Mouse (Mus musculus) limb, embryonic 15.5 days (tissue): ENCODE data around the gene Tbc1d13. TPM values are rescaled to one million over a fixed set of nuclear protein-coding genes. Genes with fewer than 3 reads are reported as not detected.

Source experiments
- ATAC-seq: fragments of 200-750 bp; cut with Nextera tagmentation; 2 replicates; pipeline ENCODE4 v1.8.0; 2017; ENCODE audit warnings: low read depth, moderate TSS enrichment; ENCODE audit not compliant: insufficient number of reproducible peaks, low FRiP score, low TSS enrichment
- H3K27ac ChIP-seq: fragments of 300-500 bp; sonication (generic); 2 replicates; pipeline ENCODE4 v1.5.1; 2015; ENCODE audit warnings: moderate library complexity, mild to moderate bottlenecking, inconsistent platforms
- H3K27me3 ChIP-seq: fragments of 300-500 bp; sonication (generic); 2 replicates; pipeline ENCODE4 v1.6.1; 2015; ENCODE audit warnings: inconsistent platforms
- H3K36me3 ChIP-seq: fragments of 300-500 bp; sonication (generic); 2 replicates; pipeline ENCODE4 v1.6.1; 2015; ENCODE audit warnings: inconsistent platforms
- H3K4me1 ChIP-seq: fragments of 300-500 bp; sonication (generic); 2 replicates; pipeline ENCODE4 v1.6.1; 2015; ENCODE audit warnings: inconsistent platforms
- H3K4me2 ChIP-seq: fragments of 300-500 bp; sonication (generic); 2 replicates; pipeline ENCODE4 v1.6.1; 2015; ENCODE audit warnings: mild to moderate bottlenecking, inconsistent platforms
- H3K4me3 ChIP-seq: fragments of 300-500 bp; sonication (generic); 2 replicates; pipeline ENCODE4 v1.5.1; 2015; ENCODE audit warnings: mild to moderate bottlenecking, inconsistent platforms
- H3K9ac ChIP-seq: fragments of 300-500 bp; sonication (generic); 2 replicates; pipeline ENCODE4 v1.6.1; 2015; ENCODE audit warnings: inconsistent platforms
- H3K9me3 ChIP-seq: fragments of 300-500 bp; sonication (generic); 2 replicates; pipeline ENCODE4 v1.6.1; 2016; ENCODE audit warnings: inconsistent platforms
- WGBS: fragments of 180-500 bp; shearing (Covaris S2); methylation state at CpG from one replicate; pipeline ENCODE4 v1.1.7; 2015; 5-methylcytosine and 5-hydroxymethylcytosine counted together
- polyA plus RNA-seq: library from polyadenylated mRNA; unstranded; fragments of >200 nt; fragmentation: Nextera tagmentation; extraction: Ambion mirVana; gene quantifications from 2 replicates; pipeline ENCODE4 v1.2.1, GENCODE M21; 2015

The Tbc1d13 gene
- 5.5 and 8.0 TPM in 2 replicates for polyA plus RNA-seq

DNA sequence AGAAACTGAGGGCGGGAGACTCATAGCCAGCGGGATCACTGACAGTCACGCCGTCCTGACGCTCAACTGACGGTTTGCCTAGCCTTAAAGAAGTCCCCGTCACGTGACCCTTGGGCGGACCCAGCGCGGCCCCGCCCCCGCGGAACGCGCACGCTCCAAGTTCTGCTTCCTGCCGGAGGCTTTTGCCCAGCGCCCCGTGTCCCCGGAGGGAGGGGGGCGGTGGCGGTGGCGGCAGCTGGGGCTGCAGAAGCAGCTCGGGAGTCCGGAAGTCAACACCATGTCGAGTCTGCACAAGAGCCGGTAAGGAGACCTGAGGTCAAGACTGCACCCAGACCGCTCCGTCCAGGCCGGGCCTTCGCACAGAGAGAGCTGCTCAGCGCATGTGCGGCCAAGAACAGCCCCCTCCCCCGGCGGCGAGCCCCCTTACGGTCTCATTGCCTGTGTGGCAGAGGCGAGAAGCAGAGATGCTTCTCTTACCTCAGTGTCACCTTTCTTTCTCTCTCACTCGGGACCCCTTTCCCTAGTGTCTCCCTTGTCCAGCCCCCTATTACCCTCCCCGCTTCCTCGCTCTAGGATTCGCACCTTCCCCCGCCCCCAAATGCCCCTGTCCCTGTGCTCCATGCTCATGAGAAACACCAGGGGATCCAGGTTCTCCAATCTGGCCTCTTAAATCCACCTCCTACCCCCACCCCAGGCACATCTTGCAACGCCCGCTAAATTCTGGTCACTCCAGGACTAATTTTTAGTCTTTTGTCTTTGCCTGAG, at the start of gene Tbc1d13:
Tbc1d13 (plus strand) TSS at position 134 of the 765 bp plus-strand sequence.
- H3K4me2 ChIP-seq: peak within 1 kb of the TSS; percentile 80
- H3K27me3 ChIP-seq: no peaks in the 10 kb centered on the region
- H3K36me3 ChIP-seq: peaks cover 34% of the 10 kb centered on the region
- H3K4me3 ChIP-seq: peak within 1 kb of the TSS; percentile 94
- H3K4me1 ChIP-seq: peaks cover 26% of the 10 kb centered on the region
- under 1% methylated on average over 46 of the region's 46 CpGs for WGBS
- peak within 1 kb of the TSS; percentile 86 for H3K9ac ChIP-seq
- no peaks in the 10 kb centered on the region for H3K9me3 ChIP-seq
- ATAC-seq: peak; percentile 91
- H3K27ac ChIP-seq: peak within 1 kb of the TSS; percentile 88

DNA sequence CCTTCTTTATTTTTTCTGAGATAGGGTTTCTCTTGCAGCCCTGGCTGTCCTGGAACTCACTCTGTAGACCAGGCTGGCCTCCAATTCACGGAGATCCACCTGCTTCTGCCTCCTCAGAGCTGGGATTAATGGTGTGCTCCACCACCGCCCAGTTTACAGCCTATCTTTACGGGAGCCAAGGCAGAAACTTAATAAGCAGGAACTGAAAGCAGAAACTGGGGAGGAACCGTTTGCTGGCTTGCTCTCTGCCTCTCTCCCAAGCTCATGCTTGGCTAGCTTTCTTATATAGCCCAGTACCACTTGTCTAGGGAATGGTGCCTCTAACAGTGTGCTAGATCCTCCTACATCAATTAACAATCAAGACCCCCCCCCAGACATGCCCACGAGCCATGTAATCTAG, 49.4 kb upstream of the Tbc1d13 start:
- H3K9me3 ChIP-seq: no peaks in the 10 kb centered on the region
- no peaks in the 10 kb centered on the region for H3K27me3 ChIP-seq
- H3K4me3 ChIP-seq: no peak overlapping the region
- H3K36me3 ChIP-seq: peaks cover 12% of the 10 kb centered on the region
- H3K4me1 ChIP-seq: peaks cover 13% of the 10 kb centered on the region; the same call in 1 of the 2 replicates
- H3K4me2 ChIP-seq: peak overlapping the region; percentile 42; the same call in 1 of the 2 replicates
- no peak overlapping the region for H3K27ac ChIP-seq
- H3K9ac ChIP-seq: no peak overlapping the region
- 50% methylated on average over 5 of the region's 5 CpGs for WGBS
- no peak for ATAC-seq

DNA sequence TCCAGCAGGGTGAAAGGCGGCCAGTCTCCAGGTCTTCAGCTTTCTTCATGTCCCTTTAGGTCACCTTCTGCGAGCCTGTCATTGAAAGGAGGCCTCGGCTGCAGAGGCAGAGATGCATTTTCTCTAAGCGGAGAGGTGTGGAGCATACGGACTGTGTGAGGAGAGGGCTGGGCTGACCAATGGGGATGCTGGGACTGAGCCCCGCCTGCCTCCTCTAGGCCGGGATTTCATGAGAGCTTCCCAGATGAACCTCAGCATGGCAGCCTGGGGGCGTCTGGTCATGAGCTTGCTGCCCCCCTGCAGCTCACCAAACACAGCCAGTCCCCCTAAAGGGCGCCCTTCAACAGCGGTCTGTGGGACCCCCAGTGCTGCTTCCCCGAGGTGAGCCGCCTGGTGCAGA, 48.9 kb upstream of the Tbc1d13 start:
- Histone ChIP-seq H3K4me3 (peak overlapping the region; percentile 15; the same call in 1 of the 2 replicates), H3K36me3 (peaks cover 12% of the 10 kb centered on the region), H3K4me1 (peaks cover 7% of the 10 kb centered on the region; the same call in 1 of the 2 replicates), H3K9ac (no peak overlapping the region), H3K4me2 (peak overlapping the region; percentile 42), H3K27ac (no peak overlapping the region), H3K27me3 (no peaks in the 10 kb centered on the region), H3K9me3 (no peaks in the 10 kb centered on the region)
- ATAC-seq: no peak; the same call in 1 of the 2 replicates
- WGBS: 18% methylated on average over 12 of the region's 12 CpGs

GRCm38 (mm10) chr2:30087310-30087709, 46.2 kb upstream of the Tbc1d13 start:
- H3K4me2 ChIP-seq: no peak overlapping the region
- ATAC-seq: no peak
- no peaks in the 10 kb centered on the region for H3K27me3 ChIP-seq
- no peak overlapping the region for H3K27ac ChIP-seq
- peaks cover 26% of the 10 kb centered on the region for H3K36me3 ChIP-seq
- H3K4me3 ChIP-seq: no peak overlapping the region
- peaks cover 6% of the 10 kb centered on the region; the same call in 1 of the 2 replicates for H3K4me1 ChIP-seq
- H3K9ac ChIP-seq: no peak overlapping the region
- no peaks in the 10 kb centered on the region for H3K9me3 ChIP-seq
- WGBS: 86% methylated on average over 4 of the region's 4 CpGs

DNA sequence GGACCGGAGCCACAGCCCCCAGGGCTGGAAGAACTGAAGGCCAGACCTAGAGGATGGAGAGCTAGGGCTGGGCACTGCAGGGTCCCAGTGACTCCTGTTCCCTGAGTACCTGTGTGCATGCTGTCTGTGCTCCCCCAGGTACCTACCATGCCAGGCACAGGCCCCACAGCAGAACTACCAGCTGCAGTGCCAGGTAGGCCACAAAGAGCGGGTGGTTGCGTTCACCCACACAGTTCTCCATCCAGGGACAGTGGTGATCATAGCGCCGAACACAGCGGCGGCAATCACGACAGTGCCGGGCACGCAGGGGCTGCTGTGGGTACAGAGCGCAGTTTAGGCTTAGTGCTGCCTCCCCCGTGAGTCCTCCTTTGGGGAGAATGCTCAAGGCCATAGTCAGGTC, 42.0 kb upstream of the Tbc1d13 start:
- Histone ChIP-seq H3K27ac (no peak overlapping the region), H3K4me1 (peaks cover 23% of the 10 kb centered on the region), H3K9me3 (no peaks in the 10 kb centered on the region), H3K27me3 (no peaks in the 10 kb centered on the region), H3K36me3 (peaks cover 29% of the 10 kb centered on the region), H3K4me3 (no peak overlapping the region), H3K9ac (no peak overlapping the region), H3K4me2 (no peak overlapping the region)
- no peak for ATAC-seq
- WGBS: 92% methylated on average over 12 of the region's 12 CpGs

GRCm38 (mm10) chr2:30092280-30092918, 41.1 kb upstream of the Tbc1d13 start:
- H3K27ac ChIP-seq: peak overlapping the region; percentile 82; the same call in 1 of the 2 replicates
- H3K9ac ChIP-seq: 0 out of 2 replicates have a peak overlapping the region, but pooled peaks have one; percentile 31
- H3K4me1 ChIP-seq: peaks cover 23% of the 10 kb centered on the region
- peak overlapping the region; percentile 69 for H3K4me3 ChIP-seq
- 57% methylated on average over 6 of the region's 6 CpGs for WGBS
- no peaks in the 10 kb centered on the region for H3K9me3 ChIP-seq
- peak overlapping the region; percentile 77 for H3K4me2 ChIP-seq
- no peak for ATAC-seq
- H3K27me3 ChIP-seq: no peaks in the 10 kb centered on the region
- H3K36me3 ChIP-seq: peaks cover 31% of the 10 kb centered on the region

- WGBS: under 1% methylated on average over 50 of the region's 51 CpGs
These were observed 39.9 kb upstream of the Tbc1d13 start, which contains the start of gene Zdhhc12 for GRCm38 (mm10) chr2:30093471-30094207. TSS of gene Zdhhc12 (minus strand) at chr2:30093648.

GRCm38 (mm10) chr2:30094208-30094588, 39.3 kb upstream of the Tbc1d13 start:
- H3K4me3 ChIP-seq: peak overlapping the region; percentile 69
- H3K9me3 ChIP-seq: no peaks in the 10 kb centered on the region
- no peaks in the 10 kb centered on the region for H3K27me3 ChIP-seq
- H3K9ac ChIP-seq: peak overlapping the region; percentile 57
- 4% methylated on average over 13 of the region's 13 CpGs for WGBS
- ATAC-seq: no peak
- peaks cover 23% of the 10 kb centered on the region for H3K4me1 ChIP-seq
- peak overlapping the region; percentile 82 for H3K27ac ChIP-seq
- peak overlapping the region; percentile 77 for H3K4me2 ChIP-seq
- peaks cover 43% of the 10 kb centered on the region for H3K36me3 ChIP-seq

More at GRCm38 (mm10) chr2:30093471-30094207, 39.9 kb upstream of the Tbc1d13 start, which contains the start of gene Zdhhc12:
- Histone ChIP-seq H3K4me3 (peak within 1 kb of the TSS; percentile 69), H3K27me3 (no peaks in the 10 kb centered on the region), H3K9ac (peak within 1 kb of the TSS; percentile 57), H3K4me1 (peaks cover 23% of the 10 kb centered on the region), H3K9me3 (no peaks in the 10 kb centered on the region), H3K4me2 (peak within 1 kb of the TSS; percentile 77), H3K36me3 (peaks cover 38% of the 10 kb centered on the region), H3K27ac (peak within 1 kb of the TSS; percentile 82)
- peak; percentile 94 for ATAC-seq

DNA sequence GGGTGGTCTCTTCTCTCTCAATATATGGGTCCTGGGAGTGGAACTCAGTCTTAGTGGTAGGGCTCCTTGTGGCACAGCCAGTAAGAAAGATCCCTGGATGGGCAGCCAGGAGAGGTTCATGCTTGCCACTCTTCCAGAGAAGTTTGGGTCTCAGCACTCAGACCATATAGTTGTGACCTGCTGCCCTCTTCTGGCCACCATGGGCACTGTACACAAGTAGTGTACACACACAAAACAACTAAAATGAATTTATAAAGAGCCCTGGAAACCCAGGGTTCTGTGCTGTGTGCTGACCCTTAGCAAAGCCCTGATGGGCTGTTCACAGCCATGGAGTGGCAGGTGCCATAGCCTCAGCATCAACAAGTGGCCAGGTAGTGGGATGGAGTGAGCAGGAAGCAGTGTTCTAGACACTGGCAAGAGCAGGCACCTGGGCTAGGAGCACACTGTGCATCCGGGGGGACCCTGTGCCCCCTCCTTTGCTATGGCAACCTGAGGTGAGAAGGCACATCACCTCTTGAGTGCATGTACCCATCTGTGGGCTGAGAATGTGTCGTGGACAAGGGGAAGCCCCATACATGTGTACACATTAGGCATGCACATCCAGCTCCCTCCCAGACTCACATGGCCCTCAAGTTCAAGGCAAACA, 37.5 kb upstream of the Tbc1d13 start:
- H3K27me3 ChIP-seq: no peaks in the 10 kb centered on the region
- H3K9ac ChIP-seq: no peak overlapping the region
- no peaks in the 10 kb centered on the region for H3K9me3 ChIP-seq
- ATAC-seq: no peak
- no peak overlapping the region for H3K27ac ChIP-seq
- H3K4me2 ChIP-seq: no peak overlapping the region
- H3K4me3 ChIP-seq: no peak overlapping the region
- H3K36me3 ChIP-seq: peaks cover 50% of the 10 kb centered on the region
- H3K4me1 ChIP-seq: peaks cover 23% of the 10 kb centered on the region
- 80% methylated on average over 2 of the region's 2 CpGs for WGBS

DNA sequence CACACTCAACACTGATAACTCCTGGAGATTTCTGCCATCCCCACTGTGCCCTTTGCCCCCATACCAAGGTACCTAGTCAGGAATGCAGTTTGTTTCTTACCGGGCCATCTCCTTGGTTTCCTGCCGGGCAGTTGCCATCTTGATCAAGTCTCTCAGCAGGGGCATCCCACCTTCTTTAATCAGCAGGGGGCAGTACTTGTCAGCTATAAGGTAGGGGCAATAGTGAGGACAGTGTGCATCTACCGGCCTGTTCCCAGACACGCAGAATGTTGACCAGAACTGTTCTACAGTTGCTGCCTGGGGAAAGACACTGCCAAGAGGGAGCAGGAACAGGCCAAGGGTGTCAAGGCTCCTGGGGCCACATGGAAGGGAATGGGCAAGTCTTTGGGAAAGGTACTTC, 33.3 kb upstream of the Tbc1d13 start:
- Histone ChIP-seq H3K4me2 (no peak overlapping the region), H3K9me3 (no peaks in the 10 kb centered on the region), H3K36me3 (peaks cover 81% of the 10 kb centered on the region), H3K4me1 (peaks cover 3% of the 10 kb centered on the region; the same call in 1 of the 2 replicates), H3K27ac (no peak overlapping the region), H3K27me3 (no peaks in the 10 kb centered on the region), H3K9ac (no peak overlapping the region), H3K4me3 (no peak overlapping the region)
- 74% methylated on average over 4 of the region's 4 CpGs for WGBS
- ATAC-seq: no peak

DNA sequence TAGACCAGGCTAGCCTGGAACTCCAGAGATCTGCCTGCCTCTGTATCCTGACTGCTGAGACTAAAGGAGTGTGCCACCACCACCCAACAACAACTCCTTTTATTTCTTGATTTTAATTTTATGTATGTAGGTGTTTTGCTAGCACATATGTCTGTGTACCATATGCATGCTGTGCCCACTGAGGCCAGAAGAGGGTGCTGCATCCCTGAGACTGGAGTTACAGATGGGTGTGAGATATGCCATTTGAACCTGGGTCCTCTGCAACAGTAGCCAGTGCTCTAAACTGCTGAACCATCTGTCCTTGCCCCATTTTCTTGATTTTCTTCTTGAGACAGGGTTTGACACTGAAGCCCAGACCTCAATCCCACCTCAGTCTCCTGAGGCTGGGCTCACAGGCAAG, 27.2 kb upstream of the Tbc1d13 start:
- Histone ChIP-seq H3K27me3 (no peaks in the 10 kb centered on the region), H3K9me3 (no peaks in the 10 kb centered on the region), H3K4me2 (no peak overlapping the region), H3K4me3 (no peak overlapping the region), H3K36me3 (peaks cover 96% of the 10 kb centered on the region), H3K9ac (no peak overlapping the region), H3K4me1 (no peaks in the 10 kb centered on the region), H3K27ac (no peak overlapping the region)
- ATAC-seq: no peak
